Mouse (Mus musculus) megakaryocyte, embryonic 14.5 days (primary cell): ENCODE measurements around the gene Camk2n1.

ENCODE experiments used
- FLI1 ChIP-seq: IDR thresholded peaks from 2 replicates; pipeline ENCODE4 v1.6.1; 2012; ENCODE audit warnings: low read length, inconsistent platforms, mixed read lengths
- GATA1 ChIP-seq: IDR thresholded peaks from 3 replicates; pipeline ENCODE4 v1.6.1; 2012; ENCODE audit warnings: mixed read lengths, low read length, inconsistent platforms, borderline replicate concordance

GRCm38 (mm10) chr4:138464667-138465353 is 10.7 kb downstream of the Camk2n1 start:
- TF ChIP-seq FLI1 (no peak), GATA1 (no peak)
